Mouse (Mus musculus) bone marrow, adult 2 months (tissue): Measurements from ENCODE around the gene Pqbp1.

ENCODE experiments used
- CTCF ChIP-seq: fragments of 200-500 bp; IDR thresholded peaks from 2 replicates; pipeline ENCODE4 v1.5.1; 2011; ENCODE audit warnings: low read length, control low read depth; ENCODE audit not compliant: control insufficient read depth, insufficient read depth
- POLR2A ChIP-seq: fragments of 200-500 bp; IDR thresholded peaks from 2 replicates; pipeline ENCODE4 v1.6.1; 2011; ENCODE audit warnings: low read depth, mild to moderate bottlenecking, control low read depth, low read length, borderline replicate concordance; ENCODE audit not compliant: control insufficient read depth

DNA sequence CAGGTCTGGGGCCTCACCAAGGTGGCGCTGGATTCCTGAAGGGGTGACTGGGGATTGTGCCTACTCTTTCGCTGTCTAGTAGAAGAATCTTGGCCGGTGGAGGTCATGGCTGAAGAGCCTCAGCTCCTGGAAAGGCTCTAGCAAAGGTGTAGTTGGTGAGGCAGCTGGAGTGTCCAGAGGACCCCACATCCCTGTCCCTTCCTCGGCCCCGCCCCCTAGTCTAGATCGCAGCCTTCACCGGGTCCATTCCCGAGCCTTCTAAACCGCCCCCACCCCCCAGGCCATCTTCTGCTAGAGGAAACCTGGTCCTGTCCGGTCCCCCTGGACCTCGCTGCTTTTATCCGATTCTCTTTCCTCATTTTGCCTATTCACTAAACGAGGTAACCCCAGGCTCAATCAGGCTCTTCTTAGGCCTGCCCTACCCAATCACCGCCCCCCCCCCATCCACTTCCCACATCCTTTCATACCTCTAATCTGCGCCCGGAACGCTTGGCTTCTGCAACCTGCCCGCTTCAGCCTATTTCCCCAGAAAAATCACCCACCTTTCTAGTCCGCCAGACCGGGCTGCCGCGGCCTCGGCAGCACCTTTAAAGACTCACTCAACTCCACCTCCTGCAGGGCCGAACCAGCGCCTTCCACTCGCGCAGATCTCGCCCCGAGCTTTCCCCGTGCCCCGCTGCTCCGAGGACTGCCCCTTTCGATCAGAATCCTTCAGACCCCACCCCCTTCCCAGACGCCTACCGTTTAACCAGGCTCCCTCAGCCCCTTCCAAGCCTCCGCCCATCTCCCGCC lies 48.2 kb upstream of the Pqbp1 start, which contains the start of gene Hdac6:
- TF ChIP-seq POLR2A (no peak), CTCF (no peak)
